ENCODE assay signal across 19 mouse cellular contexts in the genomic region with DNA sequence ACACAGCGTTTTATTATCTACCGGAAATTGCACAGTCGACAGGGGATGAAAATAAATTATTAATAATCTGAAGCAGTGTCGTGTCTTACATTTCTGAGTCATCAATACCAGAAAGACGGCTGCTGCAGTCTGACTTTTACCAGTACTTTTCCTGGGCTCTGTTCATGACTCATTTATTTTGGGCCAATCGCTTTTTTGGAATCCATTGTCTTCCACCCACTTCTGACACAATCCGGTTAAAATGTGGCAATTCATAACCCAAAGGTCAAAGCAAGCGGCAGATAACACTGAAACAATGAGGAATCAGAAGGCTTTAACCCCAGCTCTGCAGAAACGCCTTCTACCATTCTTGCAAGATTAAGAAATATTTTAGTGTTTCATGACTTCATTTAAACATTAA. TPM values are rescaled to one million over a fixed set of nuclear protein-coding genes. Genes with fewer than 3 reads are reported as not detected.
DNase-seq lines count a peak whose midpoint lies in the region; TF ChIP-seq lines count a peak whose summit lies in the region.
"Had no signal": no experiment of that assay in that cellular context is flagged by ENCODE, and none has a peak within 500 bp of the region (broad histone marks: within the 10 kb centered on the region; RNA-seq: fewer than 3 reads in every experiment).

No protein-coding gene starts in this region.

- H3K27me3 ChIP-seq in C2C12 (ENCODE audit: control insufficient read depth, insufficient read depth, insufficient read length): no peaks in the 10 kb centered on the region
- H3K27me3 ChIP-seq: intestine, embryonic 15.5 days; neural tube, embryonic 12.5 days had no signal

- peaks cover 5% of the 10 kb centered on the region for H3K79me3 ChIP-seq in C2C12 (ENCODE audit: low read depth)

- TF ChIP-seq CTCF in C2C12 (IDR thresholded peaks at IDR 0.05; ENCODE audit: control insufficient read depth, insufficient read depth, insufficient read length): no peak

- peaks cover 17% of the 10 kb centered on the region for H3K79me2 ChIP-seq in C2C12 (ENCODE audit: control insufficient read depth, insufficient read depth)

- peak; percentile 33 to 34 for DNase-seq in heart, adult 9 months (ENCODE audit: low spot score in 2 of 2)
- DNase-seq in heart, postnatal 25 days (ENCODE audit: low spot score): no peak
- DNase-seq in 3134 (ENCODE audit: extremely low read depth, insufficient read length, low spot score): peak; percentile 29
- peak; percentile 29 to 40 for DNase-seq in adrenal gland, postnatal 36 days
- no peak for DNase-seq in left cerebral cortex, adult 11 months (ENCODE audit: low spot score)
- DNase-seq in spleen, postnatal 14 days (ENCODE audit: low spot score in 2 of 2): no peak
- DNase-seq: cerebellum, adult 18-20 months; cerebellum, postnatal 36 days; heart, adult 2 months; heart, postnatal 10 days; kidney, postnatal 10 days; lung, postnatal 10 days; right cerebral cortex, postnatal 14 days had no signal

- H3K36me3 ChIP-seq in C2C12 (ENCODE audit: control insufficient read depth, insufficient read depth): peaks cover 37% of the 10 kb centered on the region
- H3K36me3 ChIP-seq: intestine, embryonic 15.5 days; neural tube, embryonic 12.5 days had no signal

- H3K4me3 ChIP-seq in C2C12 (ENCODE audit: insufficient read depth, poor library complexity, severe bottlenecking): no peak overlapping the region
- H3K4me3 ChIP-seq: heart, adult 2 months; intestine, embryonic 15.5 days; layer of hippocampus, adult 2 months; left cerebral cortex, adult 2 months; neural tube, embryonic 12.5 days had no signal

- intact Hi-C loops in heart, postnatal 25 days (cut with DNase I): no loop called here

- H3ac ChIP-seq in C2C12 (ENCODE audit: control insufficient read depth, insufficient read length, low read depth): no peak overlapping the region

TF ChIP-seq in C2C12, 6 proteins besides CTCF, POLR2A, EP300 and RAD21:
- TF ChIP-seq FOSL1 (IDR thresholded peaks at IDR 0.05; ENCODE audit: insufficient read depth, low read length, poor library complexity, severe bottlenecking) (peak; percentile 54), MYOD1 (IDR thresholded peaks at IDR 0.05; ENCODE audit: control insufficient read depth, insufficient read length, low read depth) (no peak), CEBPB (IDR thresholded peaks at IDR 0.05; ENCODE audit: low read depth) (peak; percentile 88)

RNA-seq across cellular contexts. Expression of gene Lrrk2, which starts 17.7 kb away (rescaled TPM):
- total RNA-seq in heart, postnatal 25 days (2021): 10 to 100 TPM; 11.2 to 12.4 TPM
- polyA plus RNA-seq in C2C12 (2012; fragmentation: generic; extraction: Trizol): 8.3 TPM
- 100 to 1,000 TPM in 1 of 2 experiments, 10 to 100 TPM in 1; 20.2 to 133 TPM for total RNA-seq in adrenal gland, postnatal 36 days (2021)
- total RNA-seq: MEL had no signal

Comparison
In these comparisons a context has a peak if more than half of its experiments do, and no peak if none do; other contexts are left out.
1. DNase-seq: peak in heart, adult 9 months (2 of 2), 3134 (single experiment) and adrenal gland, postnatal 36 days (2 of 2); none in heart, postnatal 25 days (single experiment), left cerebral cortex, adult 11 months (single experiment) and spleen, postnatal 14 days (0 of 2).